Mouse (Mus musculus) heart, postnatal 4 days (tissue): Measurements from ENCODE around the gene Gm21119. TPM values are rescaled to one million over a fixed set of nuclear protein-coding genes. Genes with fewer than 3 reads are reported as not detected.
A peak's percentile ranks its signal among the peaks of the same experiment; 100 is the strongest.
"Not testable (repeated sequence)": the region's sequence is repeated elsewhere in the genome, so short reads cannot be mapped to it uniquely, and the experiment has no call there.

Source experiments
- DNase-seq: peaks from one replicate; pipeline ENCODE4 v3.0.0; 2021
- total RNA-seq, 2 experiments: library from RNA; stranded (reverse); gene quantifications; 2 replicates each; pipeline ENCODE4 v1.2.3; 2021

The Gm21119 gene
- 1 to 10 TPM; 1.3 to 1.5 TPM for total RNA-seq

- not testable (repeated sequence) for DNase-seq
Measured at GRCm38 (mm10) chr8:20614619-20615018, at the start of gene Gm21119. Gm21119 (plus strand) TSS chr8:20614919.

DNA sequence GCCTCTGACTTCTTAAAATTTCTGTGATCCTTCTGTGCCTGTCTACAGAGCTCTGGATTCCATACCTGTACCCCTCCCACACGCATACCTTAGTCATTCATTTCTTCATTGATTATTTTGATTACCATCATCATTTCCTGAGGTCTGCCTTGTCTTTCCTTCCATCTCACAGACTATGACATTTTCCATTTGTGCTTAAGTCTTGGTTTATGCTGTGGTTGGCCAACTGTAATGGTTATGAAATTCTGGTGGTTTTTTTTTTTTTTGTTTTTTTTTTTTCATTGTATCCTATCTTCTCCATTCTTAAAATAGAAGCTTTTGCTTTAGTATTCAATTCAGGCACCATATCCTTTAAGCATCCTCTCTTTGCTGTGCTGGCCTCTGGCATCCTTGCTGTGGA, 48.0 kb upstream of the Gm21119 start:
- DNase-seq: not testable (repeated sequence)

DNA sequence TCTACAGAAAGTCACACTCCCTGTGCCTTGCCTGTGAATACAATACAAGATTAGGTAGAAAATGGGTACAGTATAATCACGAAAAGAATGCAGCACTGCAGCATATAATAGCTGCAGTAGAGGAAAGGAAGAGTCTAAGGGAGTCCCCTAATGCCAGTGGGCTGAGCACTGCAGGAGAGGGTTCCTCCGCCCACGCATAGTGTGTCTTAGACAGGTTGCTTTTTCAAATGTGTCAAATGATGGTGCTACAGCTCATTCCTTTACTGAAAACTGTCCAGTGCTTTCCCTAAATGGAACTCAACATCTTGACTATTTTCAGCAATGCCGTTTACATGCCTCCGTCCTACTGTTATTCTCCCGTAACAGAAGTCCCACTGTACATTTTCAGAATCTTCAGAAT, 33.6 kb upstream of the Gm21119 start:
- peak; percentile 4 for DNase-seq

GRCm38 (mm10) chr8:20582772-20583171, 31.9 kb upstream of the Gm21119 start:
- DNase-seq: not testable (repeated sequence)

- not testable (repeated sequence) for DNase-seq
Measured at GRCm38 (mm10) chr8:20588268-20589177, 26.2 kb upstream of the Gm21119 start.

- peak; percentile 28 for DNase-seq
Measured at GRCm38 (mm10) chr8:20589178-20589539, 25.6 kb upstream of the Gm21119 start.

GRCm38 (mm10) chr8:20590117-20590997, 24.4 kb upstream of the Gm21119 start:
- peak; percentile 47 for DNase-seq

GRCm38 (mm10) chr8:20591002-20591401, 23.7 kb upstream of the Gm21119 start:
- DNase-seq: not testable (repeated sequence)

GRCm38 (mm10) chr8:20592732-20593272, 21.9 kb upstream of the Gm21119 start:
- DNase-seq: not testable (repeated sequence)

DNA sequence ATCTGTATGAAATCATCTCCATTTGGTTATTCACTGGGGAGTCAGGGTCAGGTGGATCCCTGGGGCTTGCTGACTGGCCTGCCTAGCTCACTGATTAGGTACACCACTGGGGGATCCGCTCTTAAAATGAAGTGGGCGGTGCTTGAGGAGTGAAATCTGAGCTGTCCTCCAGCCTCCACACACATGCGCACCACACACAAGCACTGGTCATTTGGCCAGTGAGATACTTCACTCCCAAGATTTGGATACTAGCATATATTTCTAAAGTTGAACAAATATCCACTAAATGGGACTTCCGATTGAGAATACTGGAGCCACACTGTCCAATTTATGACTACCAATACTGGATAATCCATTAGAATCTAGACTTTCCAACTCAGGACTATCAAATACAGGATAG, 20.9 kb upstream of the Gm21119 start:
- peak; percentile 59 for DNase-seq

GRCm38 (mm10) chr8:20596081-20596841, 18.5 kb upstream of the Gm21119 start:
- DNase-seq: peak; percentile 8

GRCm38 (mm10) chr8:20596842-20597708, 17.6 kb upstream of the Gm21119 start:
- DNase-seq: peak; percentile 65

- DNase-seq: not testable (repeated sequence)
Measured at GRCm38 (mm10) chr8:20598300-20599170, 16.2 kb upstream of the Gm21119 start.

DNA sequence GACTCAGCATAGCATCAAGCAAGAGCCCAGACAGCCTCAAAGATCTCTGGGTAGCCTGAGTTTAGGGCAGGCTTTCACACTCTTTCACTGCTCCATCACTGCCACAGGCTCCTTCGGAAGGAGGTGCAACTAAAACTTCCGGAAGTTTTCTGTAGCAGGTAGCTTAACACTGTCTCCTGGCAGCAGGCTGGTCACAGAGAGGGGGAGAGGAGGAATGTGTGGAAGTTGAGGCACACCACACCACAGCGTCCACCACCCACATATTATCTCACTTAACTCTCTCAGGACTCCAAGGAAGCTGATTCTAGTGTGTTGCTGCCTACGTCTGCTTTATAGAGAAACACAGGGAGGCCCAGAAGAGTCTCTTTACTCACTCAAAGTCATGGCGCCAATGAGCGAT, 15.4 kb upstream of the Gm21119 start:
- DNase-seq: not testable (repeated sequence)

GRCm38 (mm10) chr8:20610856-20611255, 3.9 kb upstream of the Gm21119 start:
- DNase-seq: not testable (repeated sequence)

DNA sequence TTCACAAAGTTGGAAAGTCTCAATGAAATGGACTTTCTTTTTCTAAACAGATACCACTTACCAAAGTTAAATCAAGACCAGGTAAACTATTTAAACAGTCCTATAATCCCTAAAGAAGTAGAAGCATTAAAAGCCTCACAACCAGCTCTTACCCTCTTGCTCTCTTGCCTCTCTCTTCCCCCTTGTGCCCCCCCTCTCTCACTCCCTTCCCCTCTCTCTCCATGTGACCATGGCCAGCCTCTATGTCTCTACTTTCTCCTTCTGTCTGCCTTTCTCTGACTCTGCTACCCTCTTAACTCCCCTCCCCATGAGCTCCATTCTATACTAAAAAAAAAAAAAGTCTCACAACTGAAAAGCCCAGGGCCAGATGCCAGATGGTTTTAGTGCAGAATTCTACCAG, 2.0 kb upstream of the Gm21119 start:
- DNase-seq: not testable (repeated sequence)

DNA sequence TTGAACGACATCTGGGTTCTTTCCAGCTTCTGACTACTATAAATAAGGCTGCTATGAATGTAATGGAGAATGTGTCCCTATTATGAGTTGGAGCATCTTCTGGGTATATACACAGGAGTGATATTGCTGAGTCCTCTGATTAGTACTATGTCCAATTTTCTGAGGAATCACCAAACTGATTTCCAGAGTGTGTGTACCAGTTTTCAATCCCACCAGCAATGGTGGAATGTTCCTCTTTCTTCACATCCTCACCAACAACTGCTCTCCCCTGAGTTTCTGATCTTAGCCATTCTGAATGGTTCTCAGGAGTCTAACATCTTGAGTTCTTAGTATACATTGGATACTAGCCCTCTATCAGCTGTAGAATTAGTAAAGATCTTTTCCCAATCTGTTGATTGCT, 16.0 kb downstream of the Gm21119 start:
- DNase-seq: peak; percentile 4

GRCm38 (mm10) chr8:20637931-20638330, 23.2 kb downstream of the Gm21119 start:
- DNase-seq: not testable (repeated sequence)

DNA sequence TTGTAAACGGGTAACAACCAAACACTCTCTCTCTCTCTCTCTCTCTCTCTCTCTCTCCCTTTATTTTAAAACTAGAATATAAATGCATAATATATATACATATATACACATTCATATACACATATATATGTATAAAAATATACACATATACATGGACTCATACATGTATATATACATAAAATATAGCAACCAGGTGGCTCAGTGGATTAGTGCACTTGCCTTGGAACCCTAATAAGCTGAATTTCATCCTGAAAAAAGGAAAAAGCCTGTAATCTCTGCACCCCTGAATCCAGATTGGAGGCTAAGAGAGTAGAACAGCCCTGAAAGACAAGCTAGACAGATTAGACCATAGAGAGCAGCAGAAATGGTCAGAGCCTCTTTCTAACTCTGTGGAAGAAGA, 28.8 kb downstream of the Gm21119 start:
- DNase-seq: peak; percentile 4

GRCm38 (mm10) chr8:20652976-20653375, 38.3 kb downstream of the Gm21119 start:
- DNase-seq: peak; percentile 26
